Comparison of ENCODE assay signal across 10 mouse cellular contexts in genomic region chr12:83043980-83044620, GRCm38 (mm10).
A peak's percentile ranks its signal among the peaks of the same experiment; 100 is the strongest.
DNase-seq lines count a peak whose midpoint lies in the region; ATAC-seq lines count a peak whose summit lies in the region.
"Had no signal": no experiment of that assay in that cellular context is flagged by ENCODE, and none has a peak within 500 bp of the region (broad histone marks: within the 10 kb centered on the region; RNA-seq: fewer than 3 reads in every experiment).

No protein-coding gene starts in this region.

- no peak overlapping the region for H3K9ac ChIP-seq in embryonic facial prominence, embryonic 13.5 days
- H3K9ac ChIP-seq in forebrain, embryonic 16.5 days (replicated peaks; ENCODE audit: low read depth, low read length): no peak overlapping the region; the same call in none of the 2 replicates
- no peak overlapping the region for H3K9ac ChIP-seq in midbrain, embryonic 12.5 days (replicated peaks)

- no peaks in the 10 kb centered on the region for H3K36me3 ChIP-seq in heart, embryonic 10.5 days
- H3K36me3 ChIP-seq in embryonic facial prominence, embryonic 13.5 days: no peaks in the 10 kb centered on the region
- no peaks in the 10 kb centered on the region for H3K36me3 ChIP-seq in forebrain, embryonic 16.5 days (ENCODE audit: control insufficient read depth, insufficient read depth)
- no peaks in the 10 kb centered on the region for H3K36me3 ChIP-seq in midbrain, embryonic 12.5 days
- H3K36me3 ChIP-seq: G1E had no signal

- WGBS in heart, embryonic 10.5 days: 54% methylated on average over 6 of the region's 6 CpGs
- whole genome bisulfite sequencing in embryonic facial prominence, embryonic 13.5 days: 48% methylated on average over 6 of the region's 6 CpGs
- WGBS in forebrain, embryonic 16.5 days: 20% methylated on average over 6 of the region's 6 CpGs
- WGBS in midbrain, embryonic 12.5 days: 48% methylated on average over 6 of the region's 6 CpGs

- H3K27me3 ChIP-seq in heart, embryonic 10.5 days (ENCODE audit: insufficient read depth, poor library complexity, severe bottlenecking): no peaks in the 10 kb centered on the region
- no peaks in the 10 kb centered on the region for H3K27me3 ChIP-seq in embryonic facial prominence, embryonic 13.5 days
- 0 out of 2 replicates have a peak, but pooled peaks cover 2% of the 10 kb centered on the region for H3K27me3 ChIP-seq in forebrain, embryonic 16.5 days (replicated peaks; ENCODE audit: control insufficient read depth, insufficient read depth, low read length)
- peaks cover 12% of the 10 kb centered on the region; the same call in 1 of the 2 replicates for H3K27me3 ChIP-seq in midbrain, embryonic 12.5 days

- no peaks in the 10 kb centered on the region for H3K9me3 ChIP-seq in heart, embryonic 10.5 days
- no peaks in the 10 kb centered on the region for H3K9me3 ChIP-seq in embryonic facial prominence, embryonic 13.5 days
- H3K9me3 ChIP-seq in forebrain, embryonic 16.5 days (ENCODE audit: control insufficient read depth, low read length): no peaks in the 10 kb centered on the region
- no peaks in the 10 kb centered on the region for H3K9me3 ChIP-seq in midbrain, embryonic 12.5 days
- H3K9me3 ChIP-seq: G1E had no signal

- no peak overlapping the region for H3K4me2 ChIP-seq in embryonic facial prominence, embryonic 13.5 days
- peak overlapping the region; percentile 44; the same call in 1 of the 2 replicates for H3K4me2 ChIP-seq in forebrain, embryonic 16.5 days (ENCODE audit: low read length)
- H3K4me2 ChIP-seq in midbrain, embryonic 12.5 days (replicated peaks): peak overlapping the region; percentile 47

- peaks cover 32% of the 10 kb centered on the region for H3K4me1 ChIP-seq in heart, embryonic 10.5 days
- H3K4me1 ChIP-seq in embryonic facial prominence, embryonic 13.5 days: peaks cover 18% of the 10 kb centered on the region
- H3K4me1 ChIP-seq in forebrain, embryonic 16.5 days (replicated peaks; ENCODE audit: control insufficient read depth, insufficient read depth, low read length): peaks cover 30% of the 10 kb centered on the region
- peaks cover 25% of the 10 kb centered on the region for H3K4me1 ChIP-seq in midbrain, embryonic 12.5 days

- no peak for DNase-seq in heart, embryonic 10.5 days (ENCODE audit: low spot score)
- no peak for DNase-seq in heart, adult 11 months
- no peak for DNase-seq in lung, adult 18-20 months
- no peak for DNase-seq in yolk sac, embryonic 10.5 days (ENCODE audit: low spot score)
- DNase-seq in frontal cortex, postnatal 14 days (ENCODE audit: low spot score in 2 of 2): no peak
- DNase-seq: gastrocnemius, adult 2 months had no signal

- no peak for ATAC-seq in embryonic facial prominence, embryonic 13.5 days (ENCODE audit: insufficient number of reproducible peaks, insufficient read depth, low FRiP score, low TSS enrichment, low read depth)
- ATAC-seq in forebrain, embryonic 16.5 days: peak; percentile 53
- ATAC-seq in midbrain, embryonic 12.5 days (ENCODE audit: low FRiP score, low read depth): peak; percentile 62

- no peak overlapping the region for H3K4me3 ChIP-seq in heart, embryonic 10.5 days
- no peak overlapping the region for H3K4me3 ChIP-seq in embryonic facial prominence, embryonic 13.5 days
- H3K4me3 ChIP-seq in forebrain, embryonic 16.5 days (replicated peaks; ENCODE audit: low read length): no peak overlapping the region
- H3K4me3 ChIP-seq in midbrain, embryonic 12.5 days: no peak overlapping the region

- H3K27ac ChIP-seq in heart, embryonic 10.5 days: peak overlapping the region; percentile 25; the same call in 1 of the 2 replicates
- peak overlapping the region; percentile 33 for H3K27ac ChIP-seq in embryonic facial prominence, embryonic 13.5 days
- H3K27ac ChIP-seq in forebrain, embryonic 16.5 days (ENCODE audit: low read length): peak overlapping the region; percentile 82
- peak overlapping the region; percentile 86 for H3K27ac ChIP-seq in midbrain, embryonic 12.5 days (replicated peaks)
- H3K27ac ChIP-seq: gastrocnemius, adult 2 months had no signal

Comparison
In these comparisons a context has a peak if more than half of its experiments do, and no peak if none do; other contexts are left out.
1. H3K27ac ChIP-seq: peak in every context shown above with its lines; median percentile 86 in midbrain, embryonic 12.5 days; 82 in forebrain, embryonic 16.5 days; 33 in embryonic facial prominence, embryonic 13.5 days; 25 in heart, embryonic 10.5 days.